Mouse (Mus musculus) CH12F3 (cell line): Measurements from ENCODE around the gene Trp53.
"Not testable (repeated sequence)": the region's sequence is repeated elsewhere in the genome, so short reads cannot be mapped to it uniquely, and the experiment has no call there.

Source experiments
- in situ Hi-C: fragments of 300-500 bp; cut with MboI; formaldehyde crosslinking; loops from 2 replicates; pipeline ENCODE4 v1.14.3; 2020; ENCODE audit warnings: low sequenced_read_pairs

The Trp53 gene

GRCm38 (mm10) chr11:69580091-69580514 is at the start of gene Trp53, which contains the start of gene Wrap53:
TSS of gene Trp53 (plus strand) at chr11:69580359.
TSS of gene Wrap53 (minus strand) at chr11:69580255.
- in situ Hi-C loops = no loop called here

- in situ Hi-C loops = not testable (repeated sequence)
These were observed 49.4 kb upstream of the Trp53 start for GRCm38 (mm10) chr11:69530755-69531154.

GRCm38 (mm10) chr11:69532480-69533150 is 47.5 kb upstream of the Trp53 start:
- in situ Hi-C loops = no loop called here

- in situ Hi-C loops = no loop called here
These were observed 45.2 kb upstream of the Trp53 start for GRCm38 (mm10) chr11:69534990-69535389.

GRCm38 (mm10) chr11:69540700-69541099 is 39.5 kb upstream of the Trp53 start:
- in situ Hi-C loops = no loop called here

GRCm38 (mm10) chr11:69541741-69542140 is 38.4 kb upstream of the Trp53 start:
- in situ Hi-C loops = not testable (repeated sequence)

GRCm38 (mm10) chr11:69543598-69543997 is 36.6 kb upstream of the Trp53 start:
- in situ Hi-C loops = no loop called here

GRCm38 (mm10) chr11:69545957-69546356 is 34.2 kb upstream of the Trp53 start:
- in situ Hi-C loops = no loop called here

GRCm38 (mm10) chr11:69546423-69547053 is 33.6 kb upstream of the Trp53 start:
- in situ Hi-C loops = no loop called here

GRCm38 (mm10) chr11:69547071-69547470 is 33.1 kb upstream of the Trp53 start:
- in situ Hi-C loops = no loop called here

GRCm38 (mm10) chr11:69549060-69549656 is 31.0 kb upstream of the Trp53 start, which contains the start of gene Dnah2:
TSS of gene Dnah2 (minus strand) at chr11:69549110.
- in situ Hi-C loops = no loop called here

GRCm38 (mm10) chr11:69551310-69551709 is 28.8 kb upstream of the Trp53 start:
- in situ Hi-C loops = no loop called here

- in situ Hi-C loops = no loop called here
These were observed 27.4 kb upstream of the Trp53 start for GRCm38 (mm10) chr11:69552622-69553340.

- in situ Hi-C loops = no loop called here
These were observed 26.8 kb upstream of the Trp53 start for GRCm38 (mm10) chr11:69553341-69553721.

- in situ Hi-C loops = no loop called here
These were observed 25.5 kb upstream of the Trp53 start for GRCm38 (mm10) chr11:69554539-69555140.

GRCm38 (mm10) chr11:69557381-69557958 is 22.7 kb upstream of the Trp53 start:
- in situ Hi-C loops = no loop called here

GRCm38 (mm10) chr11:69558756-69559155 is 21.4 kb upstream of the Trp53 start:
- in situ Hi-C loops = no loop called here

- in situ Hi-C loops = no loop called here
These were observed 21.0 kb upstream of the Trp53 start for GRCm38 (mm10) chr11:69559183-69559582.

GRCm38 (mm10) chr11:69559851-69560765 is 20.1 kb upstream of the Trp53 start, which contains the start of gene Efnb3:
TSS of gene Efnb3 (minus strand) at chr11:69560205.
- in situ Hi-C loops = no loop called here
